In the genomic region with DNA sequence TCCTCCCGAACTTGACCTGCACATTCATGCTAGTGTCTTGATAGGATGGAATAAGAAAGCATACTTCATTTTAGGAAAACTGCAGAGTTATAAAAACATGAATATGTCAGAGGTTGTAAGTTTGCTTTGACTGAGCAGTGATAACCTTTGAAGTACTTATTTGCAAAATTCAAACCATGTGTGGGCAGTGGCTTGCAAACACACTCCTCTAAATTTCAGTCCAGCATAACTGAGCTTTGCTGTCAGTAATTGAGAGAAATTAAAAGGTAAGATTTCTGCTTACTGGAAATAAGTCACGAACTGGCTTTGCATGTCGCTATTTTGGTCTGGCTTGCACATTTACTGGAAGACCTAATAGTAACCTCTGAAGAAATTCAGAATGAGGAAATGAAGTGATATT, we compare ENCODE assay signal across 13 mouse cellular contexts.
DNase-seq lines count a peak whose midpoint lies in the region.
"Had no signal": no experiment of that assay in that cellular context is flagged by ENCODE, and none has a peak within 500 bp of the region (broad histone marks: within the 10 kb centered on the region; RNA-seq: fewer than 3 reads in every experiment).

No protein-coding gene starts in this region.

- DNase-seq in embryo, embryonic 11 days: peak; percentile 9
- DNase-seq in embryo, embryonic 10 days (ENCODE audit: low spot score): no peak
- peak; percentile 7 to 13 for DNase-seq in heart, adult 18-20 months
- no peak for DNase-seq in heart, postnatal 4 days
- DNase-seq in lung, postnatal 36 days: peak; percentile 6
- no peak for DNase-seq in lung, postnatal 14 days
- DNase-seq in skeletal muscle tissue, adult 2 months (ENCODE audit: low read depth, low spot score): peak; percentile 21
- DNase-seq in ovary, postnatal 10 days (ENCODE audit: low spot score): no peak
- DNase-seq: adrenal gland, postnatal 10 days; cerebellum, adult 11 months; cerebellum, adult 8-10 months; cerebellum, postnatal 14 days; gastrocnemius, postnatal 14 days had no signal

Comparison
In these comparisons a context has a peak if more than half of its experiments do, and no peak if none do; other contexts are left out.
1. DNase-seq: peak in embryo, embryonic 11 days (single experiment), heart, adult 18-20 months (2 of 2), lung, postnatal 36 days (single experiment) and skeletal muscle tissue, adult 2 months (single experiment); none in embryo, embryonic 10 days (single experiment), heart, postnatal 4 days (single experiment), lung, postnatal 14 days (single experiment) and ovary, postnatal 10 days (single experiment).